Mouse (Mus musculus) frontal cortex, adult (tissue): ENCODE data around the gene Cbx2.

ENCODE experiments used
- ATAC-seq: cut with Nextera tagmentation; 2 replicates; pipeline ENCODE4 v1.9.2; 2017; ENCODE audit warnings: mild to moderate bottlenecking, moderate library complexity, mixed read lengths; ENCODE audit not compliant: low TSS enrichment

The Cbx2 gene

DNA sequence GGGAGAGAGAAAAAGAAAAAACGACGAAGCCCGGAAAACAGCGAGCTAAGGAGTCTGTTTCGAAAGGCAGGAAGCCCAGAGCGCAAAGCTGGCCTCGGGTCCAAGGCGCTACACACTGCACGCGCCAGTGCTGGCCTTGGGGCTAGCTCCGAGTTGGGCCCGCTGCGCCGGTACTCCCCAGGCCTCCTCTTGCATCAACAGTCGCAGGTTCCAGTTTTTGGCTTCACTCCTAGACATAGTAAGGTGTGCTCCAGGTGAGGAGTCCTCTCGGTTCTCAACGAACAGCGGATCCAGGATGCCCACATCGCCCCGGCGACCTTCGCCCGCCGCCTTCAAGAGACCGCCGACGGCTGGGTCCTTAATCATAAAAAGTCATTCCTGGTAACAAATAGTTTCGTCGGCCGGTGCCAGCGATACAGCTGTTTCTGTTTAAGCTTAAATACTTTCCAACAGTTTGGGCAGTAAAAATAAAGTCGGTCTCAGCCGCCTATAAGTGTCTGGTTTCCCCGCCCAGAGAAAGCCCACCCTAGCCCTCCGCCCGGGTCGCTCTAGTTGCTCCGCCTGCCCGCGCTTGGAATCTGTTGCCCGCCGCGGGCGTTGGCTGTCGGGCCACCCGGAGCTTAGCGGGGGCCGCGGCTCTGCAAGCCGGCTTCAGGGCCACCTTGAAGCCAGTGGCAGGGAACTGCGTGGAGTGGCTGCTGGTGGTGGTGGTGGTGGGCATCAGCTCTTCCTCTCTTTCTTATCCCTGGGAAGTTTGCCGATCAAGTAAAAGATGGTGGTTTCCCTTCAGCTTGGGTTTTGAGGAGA is 19.9 kb downstream of the Cbx2 start:
- no peak for ATAC-seq

DNA sequence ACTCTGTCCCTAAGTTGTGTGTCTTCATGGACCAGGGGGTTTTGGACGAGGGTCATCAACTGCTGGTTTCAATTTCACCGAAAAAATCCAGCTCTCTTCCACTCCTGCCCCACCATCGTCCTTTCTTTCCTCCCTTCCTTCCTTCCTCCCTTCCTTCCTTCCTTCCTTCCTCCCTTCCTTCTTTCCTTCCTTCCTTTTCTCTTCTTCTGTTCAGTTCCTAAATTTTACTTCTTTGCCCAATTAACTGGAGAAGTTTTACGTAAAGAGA is 20.4 kb downstream of the Cbx2 start:
- no peak for ATAC-seq

DNA sequence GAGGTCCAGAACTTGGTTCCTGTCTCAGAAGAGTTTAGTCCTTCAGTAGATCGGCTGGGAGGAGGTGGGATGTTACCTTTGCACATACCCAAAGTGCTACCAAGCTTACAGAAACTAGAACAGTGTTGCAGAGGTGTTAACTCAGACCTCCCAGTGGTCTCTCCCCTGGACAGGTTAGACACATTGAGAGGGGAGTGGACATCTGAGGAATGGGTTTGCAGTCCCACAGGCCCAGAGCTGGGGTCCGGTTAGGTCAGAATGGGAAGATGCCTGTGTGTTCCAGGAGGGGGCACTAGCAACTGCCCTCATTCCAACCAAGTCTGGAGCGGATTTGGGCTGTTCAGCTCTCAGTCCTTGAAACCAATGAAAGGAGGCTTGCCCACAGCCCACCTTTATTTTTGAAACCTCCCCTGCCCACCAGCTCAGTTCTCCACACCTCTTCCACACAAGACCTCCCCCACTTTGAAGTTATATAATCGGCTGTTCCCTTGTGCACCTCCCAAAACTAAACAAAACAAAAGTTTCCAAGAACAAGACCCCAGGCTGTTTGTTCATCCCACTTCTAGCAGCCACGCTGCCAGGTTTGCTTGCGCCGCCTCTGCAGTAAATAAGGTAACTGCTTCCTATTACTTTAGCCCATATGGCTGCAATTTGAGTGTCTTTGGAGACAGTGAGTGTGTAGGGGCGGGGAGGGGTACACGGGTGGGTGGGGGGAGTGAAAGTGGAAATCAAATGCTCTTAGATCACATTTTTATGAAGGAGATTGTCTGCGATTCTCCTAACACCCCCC is 21.2 kb downstream of the Cbx2 start:
- ATAC-seq: no peak

GRCm38 (mm10) chr11:119044551-119045337 is 22.0 kb downstream of the Cbx2 start:
- no peak for ATAC-seq

DNA sequence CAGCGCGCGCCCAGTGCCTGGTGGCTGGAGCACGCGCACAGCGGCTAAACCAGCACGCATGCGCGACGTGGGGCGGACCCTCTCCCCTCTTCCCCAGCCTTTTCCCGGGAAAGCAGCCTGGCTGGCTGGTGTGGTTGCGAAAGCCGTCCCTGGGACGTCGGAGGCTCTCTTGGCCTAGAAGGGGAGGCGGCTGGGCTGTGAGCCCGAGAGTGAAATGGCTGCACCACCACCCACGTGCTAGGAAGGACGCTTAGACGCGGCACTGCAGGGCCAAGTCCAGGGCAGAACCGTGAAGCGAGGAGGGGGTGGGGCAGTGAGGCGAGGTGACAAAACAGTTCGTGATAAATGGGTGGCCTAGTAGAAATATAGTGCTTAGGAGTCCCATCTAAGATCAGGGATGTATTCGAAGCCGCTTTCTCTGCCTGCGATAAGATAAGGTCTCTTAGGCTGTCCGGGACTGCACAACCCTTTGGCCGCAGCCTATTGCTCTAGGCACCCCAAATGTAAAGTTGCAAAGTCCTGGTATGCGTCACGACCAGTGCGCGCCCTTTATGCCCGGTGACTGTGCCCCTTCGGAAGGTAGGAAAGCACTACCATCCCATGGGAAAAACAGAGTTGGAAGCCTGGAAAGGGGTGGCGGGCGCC is 24.0 kb downstream of the Cbx2 start:
- ATAC-seq: no peak

GRCm38 (mm10) chr11:119047261-119048132 is 24.7 kb downstream of the Cbx2 start:
- no peak for ATAC-seq

DNA sequence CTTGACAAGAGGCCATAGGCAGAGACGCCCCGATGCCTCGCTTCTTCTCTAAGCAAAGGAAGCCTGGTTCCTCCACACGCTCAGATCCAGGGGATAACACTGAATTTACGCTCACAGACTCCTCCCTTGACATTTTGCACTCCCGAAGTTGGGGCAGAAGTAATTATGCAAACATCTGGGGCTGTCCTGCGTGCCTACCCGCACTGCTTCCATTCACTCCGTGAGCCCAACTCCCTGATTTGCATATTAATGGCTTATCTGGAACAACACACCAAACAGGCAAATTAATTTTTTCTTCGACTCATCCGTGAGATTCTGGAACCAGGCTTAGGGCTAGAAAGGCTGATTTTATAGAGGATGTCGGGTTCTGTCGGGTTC is 25.4 kb downstream of the Cbx2 start:
- ATAC-seq: no peak

DNA sequence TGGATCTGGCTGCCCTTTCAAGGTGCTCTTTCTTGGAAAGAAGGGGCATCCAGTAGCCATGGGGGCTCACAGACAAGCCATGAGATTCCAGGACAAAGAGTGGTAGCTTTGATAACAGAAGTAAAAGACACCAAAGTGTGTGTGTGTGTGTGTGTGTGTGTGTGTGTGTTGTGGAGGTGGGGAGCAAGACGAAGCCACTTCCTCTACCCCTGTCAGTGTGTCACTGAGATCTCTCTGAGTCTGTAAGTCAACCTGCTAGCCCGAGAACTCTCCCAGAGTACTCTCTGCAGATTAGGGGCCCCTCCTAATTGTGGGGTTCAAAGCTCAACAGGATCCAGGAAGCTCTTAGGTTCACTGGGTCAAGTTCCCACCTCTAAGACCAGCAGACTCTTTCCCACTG is 27.6 kb downstream of the Cbx2 start:
- ATAC-seq: no peak

- ATAC-seq: no peak
Measured at GRCm38 (mm10) chr11:119051426-119051825, 28.7 kb downstream of the Cbx2 start.

DNA sequence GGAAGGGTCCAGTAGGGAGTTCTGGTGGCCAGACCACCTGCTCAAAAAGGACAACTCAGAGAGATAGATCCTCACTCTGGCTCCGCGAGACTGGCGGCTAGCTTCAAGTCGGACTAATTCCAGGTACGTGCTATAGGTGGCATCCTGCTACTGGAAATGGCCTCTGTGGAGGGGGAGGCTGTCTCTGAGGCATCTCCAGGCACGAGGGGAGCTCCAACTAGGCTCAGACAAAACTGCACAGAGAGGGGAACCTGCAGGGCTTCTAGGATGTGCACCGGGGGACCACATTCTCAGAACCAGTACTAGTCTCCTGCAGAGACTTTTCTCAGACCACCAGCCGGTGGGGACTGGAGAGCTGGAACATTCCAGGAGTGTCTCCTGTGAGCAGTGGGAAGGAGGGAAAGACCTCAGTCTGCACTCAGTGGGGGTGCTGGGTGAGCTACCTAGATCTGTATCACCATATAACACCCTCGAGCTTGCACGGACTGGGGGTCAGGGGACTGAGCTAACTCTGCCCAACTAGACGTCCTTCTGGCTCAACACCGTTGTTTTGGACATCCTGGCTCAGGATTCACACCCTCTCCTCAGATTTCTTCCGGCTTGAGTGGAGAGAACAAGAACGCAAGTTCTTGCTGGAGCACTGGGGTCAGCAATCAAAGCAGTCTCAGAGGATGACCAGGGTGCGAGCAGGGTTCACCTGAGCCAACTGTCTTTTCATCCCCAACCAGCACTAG is 29.3 kb downstream of the Cbx2 start:
- no peak; the same call in 1 of the 2 replicates for ATAC-seq

GRCm38 (mm10) chr11:119052661-119053256 is 30.0 kb downstream of the Cbx2 start:
- no peak for ATAC-seq

DNA sequence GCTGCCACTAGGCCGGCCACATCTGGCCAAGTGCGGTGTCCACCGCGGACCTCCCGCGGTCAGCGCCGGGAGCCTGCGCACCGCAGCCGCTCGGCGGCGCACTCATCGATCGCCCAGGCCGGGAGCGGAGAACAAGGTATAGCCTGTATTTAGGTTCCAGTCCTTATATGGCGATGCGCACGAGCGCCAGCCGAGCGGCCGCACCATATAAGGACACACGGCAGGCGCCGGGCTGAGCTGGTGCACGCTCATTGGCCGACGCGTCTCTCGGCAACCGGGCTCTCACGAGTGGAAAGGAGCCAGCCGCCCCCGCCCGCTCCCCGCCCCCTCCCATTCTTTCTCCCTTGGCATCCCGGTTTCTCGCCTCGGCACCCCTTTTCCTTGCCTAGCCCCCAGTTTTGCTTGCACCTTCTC is 30.5 kb downstream of the Cbx2 start:
- ATAC-seq: peak; percentile 76; the same call in 1 of the 2 replicates

DNA sequence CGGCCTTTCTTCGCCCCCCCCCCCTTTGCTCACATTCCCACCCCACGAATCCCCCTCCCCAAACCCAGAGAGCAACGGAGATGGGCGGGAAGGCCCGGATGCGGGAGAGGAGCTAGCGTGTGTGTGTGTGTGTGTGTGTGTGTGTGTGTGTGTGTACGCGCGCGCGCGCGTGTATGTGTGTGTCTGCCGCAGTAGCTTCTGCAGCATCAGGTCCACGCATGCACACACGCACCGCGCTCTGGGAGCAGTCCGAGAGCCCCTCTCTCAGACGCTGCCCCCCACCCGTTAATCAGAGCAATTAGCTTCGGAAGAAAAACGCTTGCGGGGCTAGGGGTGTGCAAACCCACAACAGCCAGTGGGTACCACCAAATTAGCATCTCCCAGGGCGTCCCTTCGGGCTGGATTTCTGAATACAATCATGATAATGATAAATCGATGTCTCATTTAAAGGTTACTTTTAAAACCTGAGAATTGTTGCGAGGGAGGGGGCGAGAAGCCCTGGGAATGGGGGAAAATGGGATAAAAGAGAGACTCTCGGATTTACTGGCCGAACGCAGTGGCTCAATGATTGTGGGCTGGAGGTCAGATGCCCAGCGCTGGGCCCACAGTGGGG is 31.1 kb downstream of the Cbx2 start:
- no peak for ATAC-seq

DNA sequence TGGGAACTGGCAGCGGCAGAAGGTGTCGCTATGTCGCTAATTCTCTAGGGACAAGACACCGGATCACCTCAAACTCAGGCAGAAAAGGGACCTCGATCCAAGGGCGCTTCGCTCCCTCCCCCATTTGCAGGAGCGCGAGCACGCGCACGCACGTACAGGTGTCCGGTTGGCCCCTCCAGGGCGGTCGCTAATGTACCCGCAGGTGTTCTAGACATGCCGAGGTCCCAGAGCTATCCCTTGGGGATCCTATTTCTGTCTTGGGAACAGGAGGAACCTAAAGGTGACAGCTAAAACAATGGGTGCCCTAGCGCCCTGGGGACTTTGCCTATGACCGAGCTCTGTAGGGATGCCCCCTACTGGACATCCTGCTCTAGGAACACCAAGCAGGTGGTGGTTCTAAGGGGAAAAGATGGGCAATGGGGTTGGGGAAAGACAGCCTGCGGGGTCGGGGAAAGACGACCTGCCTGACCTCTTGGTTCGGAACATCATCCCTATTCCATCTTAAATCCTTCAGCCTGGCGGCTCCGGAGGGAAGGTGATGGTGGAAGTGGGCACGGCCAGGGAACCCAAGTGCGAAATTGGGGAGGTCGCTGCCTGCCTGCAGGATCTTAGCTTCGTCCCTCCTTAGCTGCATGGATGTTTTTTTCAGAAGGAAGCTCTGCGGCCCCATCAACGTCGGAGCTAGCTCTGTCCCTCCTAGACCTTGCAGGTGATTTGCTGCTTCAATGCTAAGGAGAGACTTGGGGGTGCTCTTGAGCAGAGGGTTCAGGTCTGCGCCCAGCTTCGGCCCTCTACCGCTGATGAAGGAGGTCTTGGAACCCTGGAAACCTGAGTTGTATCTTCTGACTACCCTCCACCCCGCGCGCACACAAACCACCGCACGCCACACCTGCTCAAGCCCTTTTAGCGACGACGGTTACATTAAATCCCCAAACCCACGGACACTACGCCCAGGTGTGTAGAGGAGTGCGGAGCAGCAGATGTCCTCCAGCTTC is 31.9 kb downstream of the Cbx2 start:
- ATAC-seq: no peak

- ATAC-seq: no peak
Measured at GRCm38 (mm10) chr11:119055571-119056131, 32.9 kb downstream of the Cbx2 start.

DNA sequence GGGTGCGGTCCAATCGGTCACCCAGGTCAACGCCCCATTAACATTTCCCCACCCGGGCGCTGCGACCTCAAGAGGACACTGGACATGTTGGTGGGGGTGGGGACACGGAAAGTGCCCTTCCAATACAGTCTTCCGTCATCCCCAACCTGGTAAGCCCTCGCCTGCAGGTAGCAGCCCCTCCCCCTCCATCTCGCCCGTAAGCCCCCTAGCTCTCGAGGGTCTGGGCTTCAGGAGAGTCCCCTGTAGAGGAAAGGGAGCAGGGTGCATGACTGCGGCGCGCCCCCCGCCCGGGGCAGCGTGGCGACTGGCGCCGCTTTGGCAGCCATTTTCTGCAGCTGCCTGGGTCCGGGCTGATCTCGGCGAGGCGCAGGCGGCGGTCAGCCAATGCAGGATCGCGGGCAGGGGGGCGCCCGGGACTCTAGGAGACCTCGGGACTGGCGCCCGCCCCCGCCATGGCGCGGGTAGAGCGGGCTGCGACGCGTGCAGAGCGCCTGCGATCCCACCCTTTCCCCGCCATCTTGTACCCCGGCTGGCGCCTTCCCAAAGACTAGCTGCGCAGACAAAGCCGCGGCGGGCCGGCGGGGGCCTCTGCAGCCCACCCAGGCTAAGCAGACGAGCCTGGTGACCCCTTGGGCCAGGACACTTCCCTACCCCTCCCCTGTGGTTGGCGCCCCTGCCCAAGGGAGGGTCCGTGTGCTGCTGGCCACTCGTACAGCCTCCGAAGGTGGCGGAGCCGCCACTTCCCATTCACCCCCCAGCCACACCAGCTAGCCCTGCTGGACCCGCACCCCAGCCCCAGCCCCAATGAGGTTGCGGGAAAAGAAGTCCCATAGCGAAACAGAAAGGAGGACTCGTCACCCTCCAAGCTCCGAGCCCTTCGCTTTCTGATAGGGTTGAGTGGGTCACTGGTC is 33.8 kb downstream of the Cbx2 start:
- no peak for ATAC-seq

GRCm38 (mm10) chr11:119057291-119057690 is 34.5 kb downstream of the Cbx2 start:
- ATAC-seq: no peak
